Mouse (Mus musculus) liver, adult 2 months (tissue): ENCODE results near the gene Mthfd1.

ENCODE experiments used
- CTCF ChIP-seq: fragments of 200-500 bp; IDR thresholded peaks from 2 replicates; pipeline ENCODE4 v1.5.1; 2011; ENCODE audit warnings: low read depth, low read length, control low read depth
- POLR2A ChIP-seq: fragments of 200-500 bp; IDR thresholded peaks from 2 replicates; pipeline ENCODE4 v1.6.1; 2011; ENCODE audit warnings: low read length, control low read depth; ENCODE audit not compliant: insufficient read depth; ENCODE audit errors: extremely low read depth

DNA sequence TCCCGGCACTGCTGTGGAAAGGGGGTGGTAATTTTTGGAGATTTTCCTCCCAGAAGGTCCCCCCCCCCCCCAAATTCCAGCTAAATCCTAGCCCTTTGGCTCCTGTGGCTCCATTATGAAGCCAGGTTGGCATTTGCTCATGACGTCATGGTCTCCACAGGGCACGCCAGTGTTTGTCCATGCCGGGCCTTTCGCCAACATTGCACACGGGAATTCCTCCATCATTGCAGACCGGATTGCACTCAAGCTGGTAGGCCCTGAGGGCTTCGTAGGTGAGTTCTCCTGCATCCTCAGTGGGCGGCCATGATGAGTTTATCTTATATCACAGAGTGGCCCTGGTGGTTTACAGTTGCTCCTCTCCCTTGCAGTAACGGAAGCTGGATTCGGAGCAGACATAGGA lies 48.4 kb downstream of the Mthfd1 start:
- TF ChIP-seq CTCF (no peak), POLR2A (no peak)
